Mouse (Mus musculus) adrenal gland, postnatal 10 days (tissue): ENCODE measurements at regions not wholly inside any gene's neighbourhood (a gene's known extent, or its start where the extent isn't known, plus 50 kb on each side); places are given as distances from the start of the nearest gene placed in this dataset.
A peak's percentile ranks its signal among the peaks of the same experiment; 100 is the strongest.

ENCODE experiments used
- DNase-seq: peaks from one replicate; pipeline ENCODE4 v3.0.0; 2021; ENCODE audit warnings: mixed read lengths

DNA sequence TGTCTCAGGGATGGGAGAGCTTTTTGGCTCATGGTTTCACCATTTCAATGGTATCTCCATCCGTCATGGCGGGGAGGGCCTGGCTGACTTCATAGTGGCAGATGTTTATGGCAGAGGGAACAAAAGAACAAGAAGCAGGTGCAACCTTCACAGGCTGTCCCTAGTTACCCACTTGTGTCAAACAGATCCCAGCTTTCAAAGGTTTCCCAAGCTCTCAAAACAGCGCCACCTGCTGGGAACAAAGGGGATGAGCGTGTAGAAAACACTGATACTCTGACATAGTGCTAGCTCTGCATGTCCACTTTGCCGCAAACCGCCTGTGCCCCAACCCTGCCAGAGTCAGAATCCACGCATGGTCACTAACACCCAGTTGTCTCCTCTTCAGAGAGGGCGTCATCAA lies 69.5 kb downstream of the Cryba4 start:
- DNase-seq, result peak; percentile 18

GRCm38 (mm10) chr5:112195667-112196066 lies 56.7 kb downstream of the Cryba4 start:
- DNase-seq, result no peak
